Mouse (Mus musculus) neural tube, embryonic 14.5 days (tissue): ENCODE data around the gene Zrsr1. TPM values are rescaled to one million over a fixed set of nuclear protein-coding genes. Genes with fewer than 3 reads are reported as not detected.

Source experiments
- ATAC-seq: fragments of 200-750 bp; cut with Nextera tagmentation; 2 replicates; pipeline ENCODE4 v1.8.0; 2017; ENCODE audit warnings: low read depth, mild to moderate bottlenecking, moderate TSS enrichment, moderate library complexity
- H3K27ac ChIP-seq: fragments of 300-500 bp; sonication (generic); 2 replicates; pipeline ENCODE4 v1.5.1; 2014; ENCODE audit warnings: low read depth, mild to moderate bottlenecking, control low read depth, low read length, moderate library complexity, mixed read lengths
- H3K27me3 ChIP-seq: fragments of 300-500 bp; sonication (generic); 2 replicates; pipeline ENCODE4 v1.6.1; 2014; ENCODE audit warnings: low read length; ENCODE audit not compliant: control insufficient read depth, insufficient read depth
- H3K36me3 ChIP-seq: fragments of 300-500 bp; sonication (generic); 2 replicates; pipeline ENCODE4 v1.6.1; 2014; ENCODE audit warnings: low read length, mixed read lengths; ENCODE audit not compliant: control insufficient read depth, insufficient read depth
- H3K4me1 ChIP-seq: fragments of 300-500 bp; sonication (generic); 2 replicates; pipeline ENCODE4 v1.6.1; 2014; ENCODE audit warnings: low read length; ENCODE audit not compliant: control insufficient read depth, insufficient read depth
- H3K4me2 ChIP-seq: fragments of 300-500 bp; sonication (generic); 2 replicates; pipeline ENCODE4 v1.6.1; 2014; ENCODE audit warnings: mild to moderate bottlenecking, low read depth, low read length, control low read depth
- H3K4me3 ChIP-seq: fragments of 300-500 bp; sonication (generic); 2 replicates; pipeline ENCODE4 v1.5.1; 2014; ENCODE audit warnings: low read depth, low read length, control low read depth, mixed read lengths
- H3K9ac ChIP-seq: fragments of 300-500 bp; sonication (generic); replicated peaks from 2 replicates; pipeline ENCODE4 v1.6.1; 2014; ENCODE audit warnings: low read depth, mild to moderate bottlenecking, control low read depth, low read length, mixed read lengths
- H3K9me3 ChIP-seq: fragments of 300-500 bp; sonication (generic); 2 replicates; pipeline ENCODE4 v1.6.1; 2016; ENCODE audit warnings: low read length; ENCODE audit not compliant: control insufficient read depth
- WGBS: fragments of 180-500 bp; shearing (Covaris S2); extraction: QIAGEN DNeasy Blood & Tissue Kit; methylation state at CpG from one replicate; pipeline ENCODE4 v1.1.7; 2014; 5-methylcytosine and 5-hydroxymethylcytosine counted together
- polyA plus RNA-seq: library from polyadenylated mRNA; unstranded; fragments of >200 nt; fragmentation: Nextera tagmentation; extraction: Ambion mirVana; gene quantifications from 2 replicates; pipeline ENCODE4 v1.2.1, GENCODE M21; 2014

Zrsr1 gene
- polyA plus RNA-seq, 1 experiment from 2014 or later, result 9.8 TPM

DNA sequence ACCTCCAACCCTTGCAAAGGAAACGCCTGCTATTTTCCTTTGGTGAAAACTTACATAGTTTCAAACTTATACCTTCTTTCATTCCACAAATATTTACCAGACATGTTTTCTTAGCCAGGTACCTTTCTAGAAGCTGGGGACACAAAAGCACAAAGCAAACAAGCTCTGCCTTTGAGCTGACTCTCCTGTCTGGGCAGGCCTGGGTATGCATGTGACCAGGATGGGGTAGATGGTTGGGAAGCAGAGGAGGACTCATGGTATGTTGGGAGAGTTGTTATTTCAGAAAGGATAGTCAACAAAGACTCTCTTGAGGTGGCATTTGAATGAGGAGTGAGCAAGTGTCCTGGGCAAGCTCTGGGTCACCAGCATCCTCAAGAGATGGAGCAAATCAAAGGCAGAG lies 41.3 kb downstream of the Zrsr1 start:
- WGBS, result 91% methylated on average over 1 of the region's 1 CpGs
- no peak for ATAC-seq
- no peaks in the 10 kb centered on the region for H3K36me3 ChIP-seq
- H3K9me3 ChIP-seq, result no peaks in the 10 kb centered on the region
- H3K27ac ChIP-seq, result no peak overlapping the region
- no peak overlapping the region for H3K4me2 ChIP-seq
- H3K4me3 ChIP-seq, result no peak overlapping the region
- no peak overlapping the region for H3K9ac ChIP-seq
- no peaks in the 10 kb centered on the region for H3K27me3 ChIP-seq
- no peaks in the 10 kb centered on the region; the same call in 1 of the 2 replicates for H3K4me1 ChIP-seq

DNA sequence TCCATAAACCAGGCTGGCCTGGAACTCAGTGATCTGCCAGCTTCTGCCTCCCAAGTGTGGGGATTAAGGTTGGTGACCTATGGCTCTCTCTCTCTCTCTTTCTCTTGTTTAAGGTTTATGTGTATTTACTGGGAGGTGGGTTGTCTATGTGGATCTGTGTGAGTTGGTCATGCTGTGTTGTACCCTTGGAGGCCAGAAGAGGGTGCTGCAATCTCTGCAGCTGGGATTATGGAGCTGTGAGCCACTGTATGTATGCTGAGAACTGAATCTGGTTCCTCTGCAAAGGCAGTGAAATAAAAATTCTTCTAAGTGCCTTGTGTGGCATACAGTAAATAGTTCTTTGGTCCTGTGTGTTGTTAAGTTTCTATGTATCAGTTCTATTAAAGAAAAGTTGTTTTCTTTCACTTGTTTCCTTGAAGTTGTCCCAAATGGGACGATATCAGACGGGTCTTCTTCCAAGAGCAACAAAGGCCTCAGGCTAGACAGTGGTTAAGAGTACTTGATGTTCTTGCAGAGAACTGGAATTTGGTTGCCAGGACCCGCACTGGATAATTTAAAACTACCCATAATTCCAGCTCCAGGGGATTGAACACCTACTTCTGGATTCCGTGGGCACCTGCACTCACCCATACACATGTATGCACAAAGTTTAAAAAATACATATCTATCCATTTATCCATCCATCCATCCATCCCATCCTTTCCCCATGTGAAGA lies 41.9 kb downstream of the Zrsr1 start:
- no peak overlapping the region for H3K9ac ChIP-seq
- no peaks in the 10 kb centered on the region; the same call in 1 of the 2 replicates for H3K4me1 ChIP-seq
- H3K9me3 ChIP-seq, result no peaks in the 10 kb centered on the region
- no peak overlapping the region for H3K27ac ChIP-seq
- ATAC-seq, result no peak
- no peak overlapping the region for H3K4me2 ChIP-seq
- no peaks in the 10 kb centered on the region for H3K27me3 ChIP-seq
- WGBS, result 90% methylated on average over 4 of the region's 4 CpGs
- H3K4me3 ChIP-seq, result no peak overlapping the region
- H3K36me3 ChIP-seq, result no peaks in the 10 kb centered on the region

- no peak overlapping the region for H3K27ac ChIP-seq
- WGBS, result 79% methylated on average over 6 of the region's 6 CpGs
- H3K4me1 ChIP-seq, result no peaks in the 10 kb centered on the region
- H3K36me3 ChIP-seq, result no peaks in the 10 kb centered on the region
- H3K27me3 ChIP-seq, result no peaks in the 10 kb centered on the region
- no peak overlapping the region for H3K4me2 ChIP-seq
- H3K9ac ChIP-seq, result no peak overlapping the region
- no peak overlapping the region for H3K4me3 ChIP-seq
- ATAC-seq, result no peak
- no peaks in the 10 kb centered on the region for H3K9me3 ChIP-seq
Measured at GRCm38 (mm10) chr11:23014996-23015395, 43.2 kb downstream of the Zrsr1 start.

GRCm38 (mm10) chr11:23017943-23018342 lies 46.1 kb downstream of the Zrsr1 start:
- 95% methylated on average over 4 of the region's 4 CpGs for WGBS
- no peak for ATAC-seq
- Histone ChIP-seq H3K9me3 (no peaks in the 10 kb centered on the region), H3K4me3 (no peak overlapping the region), H3K9ac (no peak overlapping the region), H3K4me2 (no peak overlapping the region), H3K27me3 (no peaks in the 10 kb centered on the region), H3K36me3 (no peaks in the 10 kb centered on the region), H3K4me1 (no peaks in the 10 kb centered on the region), H3K27ac (no peak overlapping the region)

DNA sequence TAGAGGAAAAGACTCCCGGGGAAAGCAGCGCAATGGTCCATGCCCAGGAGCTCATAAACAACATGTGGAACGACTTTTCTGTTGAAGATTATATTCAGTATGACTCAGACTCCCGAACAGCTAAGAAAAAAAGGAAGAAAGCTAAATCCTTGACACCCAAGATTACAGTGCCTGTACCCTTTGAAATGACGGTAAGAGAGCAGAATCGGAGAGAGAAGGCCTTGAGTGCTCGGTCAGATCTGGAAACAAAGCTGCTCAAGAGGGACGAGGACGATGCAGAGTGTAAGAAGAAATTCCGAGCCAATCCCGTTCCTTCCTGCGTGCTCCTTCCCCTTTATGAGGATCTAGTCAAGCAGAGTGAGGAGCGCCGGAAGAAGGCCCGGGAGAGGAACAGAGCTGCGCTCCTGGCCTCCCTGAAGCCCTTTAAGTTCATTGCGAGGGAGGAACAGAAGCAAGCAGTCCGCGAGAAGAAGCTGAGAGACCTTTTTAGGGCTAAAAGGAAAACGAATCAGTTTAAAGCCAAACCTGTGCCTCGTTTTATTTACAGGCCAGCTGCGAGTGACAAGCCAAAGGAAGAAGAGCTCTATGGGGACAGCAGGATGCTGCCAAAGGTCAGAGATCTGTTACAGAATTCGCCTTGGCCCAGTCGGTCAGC lies 48.4 kb downstream of the Zrsr1 start:
- ATAC-seq, result no peak
- Histone ChIP-seq H3K4me2 (no peak overlapping the region), H3K27me3 (no peaks in the 10 kb centered on the region)

DNA sequence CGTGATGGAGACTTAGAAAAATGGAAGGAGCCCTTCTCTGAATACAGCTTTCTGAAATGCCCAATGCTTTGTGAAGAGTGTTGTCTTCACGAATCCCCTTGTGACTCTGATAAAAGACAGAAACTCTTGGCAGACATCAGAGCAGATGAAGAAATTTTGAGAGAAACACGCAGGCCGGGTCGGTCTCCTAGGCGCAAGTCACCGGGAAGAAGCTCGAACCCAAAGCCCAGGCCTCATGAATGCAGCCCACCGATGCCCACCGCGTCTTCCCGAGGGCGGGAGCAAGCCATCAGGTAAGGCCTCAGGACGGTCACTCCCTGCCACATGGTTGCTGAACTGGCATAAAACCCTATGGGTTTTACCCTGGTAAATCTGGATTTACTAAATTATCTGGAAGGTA lies 49.0 kb downstream of the Zrsr1 start:
- H3K4me1 ChIP-seq, result no peaks in the 10 kb centered on the region
- H3K27me3 ChIP-seq, result no peaks in the 10 kb centered on the region
- H3K4me2 ChIP-seq, result no peak overlapping the region
- 95% methylated on average over 14 of the region's 14 CpGs for WGBS
- no peak for ATAC-seq
- no peak overlapping the region for H3K4me3 ChIP-seq
- no peaks in the 10 kb centered on the region for H3K9me3 ChIP-seq
- no peaks in the 10 kb centered on the region for H3K36me3 ChIP-seq
- H3K9ac ChIP-seq, result no peak overlapping the region
- no peak overlapping the region for H3K27ac ChIP-seq

More for the DNA sequence above, 48.4 kb downstream of the Zrsr1 start:
- Histone ChIP-seq H3K9me3 (no peaks in the 10 kb centered on the region), H3K4me3 (no peak overlapping the region), H3K27ac (no peak overlapping the region), H3K9ac (no peak overlapping the region), H3K36me3 (no peaks in the 10 kb centered on the region), H3K4me1 (no peaks in the 10 kb centered on the region)
- 73% methylated on average over 24 of the region's 24 CpGs for WGBS

DNA sequence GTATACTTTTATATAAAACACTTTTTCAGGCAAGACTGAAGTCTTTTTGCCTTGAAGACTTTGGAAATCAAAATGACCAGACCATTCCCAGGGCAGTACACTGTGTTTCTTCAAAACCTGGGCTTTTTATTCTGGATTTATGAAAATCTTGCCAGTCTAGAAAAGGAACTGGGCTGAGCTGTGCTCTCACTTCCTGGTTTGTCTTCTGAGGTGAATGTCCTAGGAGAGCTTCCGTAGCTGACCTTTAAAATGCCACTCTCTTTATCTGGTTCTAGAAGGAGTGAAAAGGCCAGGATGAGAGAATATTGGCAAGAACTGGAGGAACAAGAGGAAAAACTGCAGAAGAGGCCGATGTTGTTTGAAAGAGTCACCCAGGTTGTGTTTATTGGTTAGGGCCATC lies 51.4 kb downstream of the Zrsr1 start:
- no peak for ATAC-seq
- 94% methylated on average over 2 of the region's 2 CpGs for WGBS

GRCm38 (mm10) chr11:23024169-23024568 lies 52.4 kb downstream of the Zrsr1 start:
- Histone ChIP-seq H3K27ac (no peak overlapping the region), H3K4me3 (no peak overlapping the region), H3K4me2 (no peak overlapping the region), H3K4me1 (no peaks in the 10 kb centered on the region), H3K27me3 (no peaks in the 10 kb centered on the region), H3K36me3 (no peaks in the 10 kb centered on the region), H3K9me3 (no peaks in the 10 kb centered on the region), H3K9ac (no peak overlapping the region)
- no peak for ATAC-seq
- WGBS, result 84% methylated on average over 3 of the region's 3 CpGs

More for the DNA sequence above, 51.4 kb downstream of the Zrsr1 start:
- Histone ChIP-seq H3K27me3 (no peaks in the 10 kb centered on the region), H3K4me3 (no peak overlapping the region), H3K9ac (no peak overlapping the region), H3K9me3 (no peaks in the 10 kb centered on the region), H3K4me2 (no peak overlapping the region), H3K4me1 (no peaks in the 10 kb centered on the region), H3K36me3 (no peaks in the 10 kb centered on the region), H3K27ac (no peak overlapping the region)
